Mouse (Mus musculus): ENCODE results near the gene Mt2.
A peak's percentile ranks its signal among the peaks of the same experiment; 100 is the strongest.

Mt2 gene

GRCm38 (mm10) chr8:94199202-94199869, 26.9 kb downstream of the Mt2 start:
- DNase-seq (ENCODE audit: low read depth): peak; percentile 81

GRCm38 (mm10) chr8:94204043-94204442, 31.6 kb downstream of the Mt2 start:
- no peak for DNase-seq (ENCODE audit: low read depth)

GRCm38 (mm10) chr8:94205736-94206135, 33.3 kb downstream of the Mt2 start:
- DNase-seq (ENCODE audit: low read depth): peak; percentile 70

- DNase-seq (ENCODE audit: low read depth): no peak
These were observed 33.8 kb downstream of the Mt2 start for GRCm38 (mm10) chr8:94206256-94206655.

GRCm38 (mm10) chr8:94207491-94207890, 35.0 kb downstream of the Mt2 start:
- no peak for DNase-seq (ENCODE audit: low read depth)

- DNase-seq (ENCODE audit: low read depth): no peak
These were observed 37.2 kb downstream of the Mt2 start for GRCm38 (mm10) chr8:94209639-94210038.

- no peak for DNase-seq (ENCODE audit: low read depth)
These were observed 37.8 kb downstream of the Mt2 start for GRCm38 (mm10) chr8:94210225-94210624.

- DNase-seq (ENCODE audit: low read depth): peak; percentile 19
These were observed 41.4 kb downstream of the Mt2 start for GRCm38 (mm10) chr8:94213819-94214218.

GRCm38 (mm10) chr8:94214252-94215173, 42.0 kb downstream of the Mt2 start, which contains the start of gene Nup93:
Gene Nup93 (plus strand): TSS chr8:94214564.
- DNase-seq (ENCODE audit: low read depth): peak; percentile 94

Measured in naive thymus-derived CD4-positive, alpha-beta T cell, adult 2 months (primary cell).